ENCODE assay signal across 8 mouse cellular contexts in the genomic region with DNA sequence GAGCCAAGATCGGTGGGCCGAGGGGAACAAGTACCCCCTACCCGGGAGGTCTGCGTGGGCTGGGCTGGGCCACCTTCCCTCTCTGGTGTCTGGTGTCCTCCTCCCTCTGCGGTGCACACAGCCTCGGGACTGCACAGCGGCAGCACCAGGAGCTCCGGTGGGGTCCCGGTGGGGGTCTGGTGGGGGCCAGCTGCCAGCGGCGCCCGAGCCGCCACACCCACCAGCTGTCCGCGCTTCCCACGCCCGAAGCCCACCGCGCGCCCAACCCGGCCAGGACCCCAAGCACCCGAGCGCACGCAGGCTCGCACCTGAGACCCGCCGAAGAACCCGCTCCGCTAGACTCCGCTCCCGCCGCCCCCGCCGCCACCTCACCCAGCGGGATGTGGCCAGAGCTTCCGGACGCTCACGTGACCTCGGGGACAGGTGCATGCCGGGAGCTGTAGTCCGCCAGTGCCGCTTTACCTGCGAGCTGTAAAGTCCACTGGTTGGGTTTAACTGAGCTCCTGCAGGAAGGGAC. TPM values are rescaled to one million over a fixed set of nuclear protein-coding genes. Genes with fewer than 3 reads are reported as not detected.
DNase-seq lines count a peak whose midpoint lies in the region; ATAC-seq lines count a peak whose summit lies in the region.

A gene (minus strand): TSS at position 365 of the 517 bp plus-strand sequence.

- H3K9ac ChIP-seq in hindbrain, embryonic 14.5 days, result peak within 1 kb of the TSS; percentile 91

- H3K27me3 ChIP-seq in hindbrain, embryonic 14.5 days (ENCODE audit: control insufficient read depth, insufficient read depth, low read length), result 0 out of 2 replicates have a peak, but pooled peaks cover 10% of the 10 kb centered on the region

- peak within 1 kb of the TSS; percentile 70 for H3K4me2 ChIP-seq in hindbrain, embryonic 14.5 days (replicated peaks)

- peak; percentile 92 for ATAC-seq in hindbrain, embryonic 14.5 days (ENCODE audit: low FRiP score)

- peak within 1 kb of the TSS; percentile 75 for H3K27ac ChIP-seq in hindbrain, embryonic 14.5 days

- no peaks in the 10 kb centered on the region for H3K9me3 ChIP-seq in hindbrain, embryonic 14.5 days (ENCODE audit: control insufficient read depth, low read length)

- no peaks in the 10 kb centered on the region for H3K36me3 ChIP-seq in hindbrain, embryonic 14.5 days (replicated peaks; ENCODE audit: control insufficient read depth, insufficient read depth)

- H3K4me1 ChIP-seq in hindbrain, embryonic 14.5 days (replicated peaks; ENCODE audit: control insufficient read depth, insufficient read depth, low read length), result peaks cover 22% of the 10 kb centered on the region; the same call in 1 of the 2 replicates

- peak; percentile 92 for DNase-seq in R1 (ENCODE audit: low read depth, low spot score)
- peak; percentile 94 to 95 for DNase-seq in cerebellum, postnatal 14 days
- DNase-seq in frontal cortex, postnatal 25 days (ENCODE audit: low spot score in 2 of 2), result peak; percentile 63 to 78
- DNase-seq in hindbrain, embryonic 14.5 days (ENCODE audit: low spot score), result peak; percentile 84
- peak; percentile 69 to 79 for DNase-seq in layer of hippocampus, postnatal 25 days (ENCODE audit: extremely low spot score in 1 of 2, low spot score in 1 of 2)
- DNase-seq in lung, postnatal 14 days, result peak; percentile 89
- peak; percentile 67 for DNase-seq in retina, adult 2 months (ENCODE audit: low read depth, low spot score)
- peak; percentile 93 for DNase-seq in thymus, postnatal 25 days

- H3K4me3 ChIP-seq in hindbrain, embryonic 14.5 days (replicated peaks; ENCODE audit: low read length), result peak within 1 kb of the TSS; percentile 95

- 0% methylated on average over 43 of the region's 43 CpGs for WGBS in hindbrain, embryonic 14.5 days

RNA-seq across cellular contexts. Expression of the gene that starts here (rescaled TPM):
- polyA plus RNA-seq in hindbrain, embryonic 14.5 days (2014; fragmentation: Nextera tagmentation; extraction: Ambion mirVana), result 62.4 and 63.8 TPM in 2 replicates
- 10 to 100 TPM; 74.1 to 76.8 TPM for total RNA-seq in layer of hippocampus, postnatal 25 days (2021)

Comparison
In these comparisons a context has a peak if more than half of its experiments do, and no peak if none do; other contexts are left out.
1. Peak in every context shown above with its lines: DNase-seq, ATAC-seq, H3K4me3 ChIP-seq and H3K27ac ChIP-seq.